In genomic region chr11:60273273-60273805, GRCm38 (mm10) we compare ENCODE assay signal across 8 mouse cellular contexts. TPM values are rescaled to one million over a fixed set of nuclear protein-coding genes. Genes with fewer than 3 reads are reported as not detected.
DNase-seq lines count a peak whose midpoint lies in the region; ATAC-seq and TF ChIP-seq lines count a peak whose summit lies in the region.

No protein-coding gene starts in this region.

- no peak overlapping the region for H3K9ac ChIP-seq in intestine, embryonic 14.5 days (ENCODE audit: low read length)
- H3K9ac ChIP-seq in intestine, postnatal 0 days (ENCODE audit: low read depth, low read length), result no peak overlapping the region
- H3K9ac ChIP-seq in forebrain, embryonic 16.5 days (replicated peaks; ENCODE audit: low read depth, low read length), result no peak overlapping the region
- no peak overlapping the region for H3K9ac ChIP-seq in lung, embryonic 14.5 days

- DNase-seq in intestine, embryonic 14.5 days (ENCODE audit: low spot score), result no peak
- DNase-seq in adrenal gland, adult (ENCODE audit: inconsistent age in 2 of 2, low spot score in 1 of 2), result peak; percentile 86 to 91
- peak; percentile 83 for DNase-seq in lung, embryonic 14.5 days
- no peak for DNase-seq in gastrocnemius, postnatal 36 days
- DNase-seq in cerebellum, postnatal 4 days (ENCODE audit: low spot score in 2 of 2), result no peak
- DNase-seq in left cerebral cortex, adult 18-20 months (ENCODE audit: low spot score in 2 of 2), result no peak

- H3K9me3 ChIP-seq in intestine, embryonic 14.5 days (ENCODE audit: control insufficient read depth, low read length), result no peaks in the 10 kb centered on the region
- no peaks in the 10 kb centered on the region for H3K9me3 ChIP-seq in intestine, postnatal 0 days (ENCODE audit: control insufficient read depth)
- no peaks in the 10 kb centered on the region for H3K9me3 ChIP-seq in forebrain, embryonic 16.5 days (ENCODE audit: control insufficient read depth, low read length)
- no peaks in the 10 kb centered on the region for H3K9me3 ChIP-seq in lung, embryonic 14.5 days (ENCODE audit: low read depth, low read length)

- ATAC-seq in intestine, embryonic 14.5 days (replicated peaks; ENCODE audit: low FRiP score, low TSS enrichment, low read depth), result no peak
- ATAC-seq in intestine, postnatal 0 days, result no peak
- ATAC-seq in forebrain, embryonic 16.5 days, result no peak
- peak; percentile 89 for ATAC-seq in lung, embryonic 14.5 days (ENCODE audit: insufficient read depth)

- no peak overlapping the region for H3K4me2 ChIP-seq in intestine, embryonic 14.5 days (ENCODE audit: low read length)
- no peak overlapping the region for H3K4me2 ChIP-seq in intestine, postnatal 0 days (replicated peaks; ENCODE audit: low read depth)
- H3K4me2 ChIP-seq in forebrain, embryonic 16.5 days (ENCODE audit: low read length), result no peak overlapping the region
- 0 out of 2 replicates have a peak overlapping the region, but pooled peaks have one; percentile 0 for H3K4me2 ChIP-seq in lung, embryonic 14.5 days

- H3K4me1 ChIP-seq in intestine, embryonic 14.5 days (replicated peaks; ENCODE audit: control insufficient read depth, insufficient read depth, low read length), result peaks cover 33% of the 10 kb centered on the region
- no peaks in the 10 kb centered on the region for H3K4me1 ChIP-seq in intestine, postnatal 0 days (replicated peaks; ENCODE audit: control insufficient read depth, insufficient read depth, low read length)
- peaks cover 4% of the 10 kb centered on the region; the same call in 1 of the 2 replicates for H3K4me1 ChIP-seq in forebrain, embryonic 16.5 days (replicated peaks; ENCODE audit: control insufficient read depth, insufficient read depth, low read length)
- peaks cover 19% of the 10 kb centered on the region for H3K4me1 ChIP-seq in lung, embryonic 14.5 days (ENCODE audit: insufficient read depth)

- TF ChIP-seq CTCF in intestine, postnatal 0 days (IDR thresholded peaks at IDR 0.05; ENCODE audit: low read depth), result no peak
- no peak for TF ChIP-seq CTCF in lung, embryonic 14.5 days (IDR thresholded peaks at IDR 0.05; ENCODE audit: low read depth)

- H3K36me3 ChIP-seq in intestine, embryonic 14.5 days (ENCODE audit: control insufficient read depth, insufficient read depth, low read length), result 0 out of 2 replicates have a peak, but pooled peaks cover 6% of the 10 kb centered on the region
- peaks cover 25% of the 10 kb centered on the region; the same call in 1 of the 2 replicates for H3K36me3 ChIP-seq in intestine, postnatal 0 days (ENCODE audit: control insufficient read depth, insufficient read depth)
- H3K36me3 ChIP-seq in forebrain, embryonic 16.5 days (ENCODE audit: control insufficient read depth, insufficient read depth), result 0 out of 2 replicates have a peak, but pooled peaks cover 2% of the 10 kb centered on the region
- H3K36me3 ChIP-seq in lung, embryonic 14.5 days (ENCODE audit: insufficient read depth), result 0 out of 2 replicates have a peak, but pooled peaks cover 5% of the 10 kb centered on the region

- peak overlapping the region; percentile 73 for H3K27ac ChIP-seq in intestine, embryonic 14.5 days (ENCODE audit: low read depth)
- no peak overlapping the region for H3K27ac ChIP-seq in intestine, postnatal 0 days (ENCODE audit: low read depth, low read length)
- H3K27ac ChIP-seq in forebrain, embryonic 16.5 days (ENCODE audit: low read length), result 0 out of 2 replicates have a peak overlapping the region, but pooled peaks have one; percentile 21
- H3K27ac ChIP-seq in lung, embryonic 14.5 days (ENCODE audit: low read depth), result peak overlapping the region; percentile 86

- H3K27me3 ChIP-seq in intestine, embryonic 14.5 days (replicated peaks; ENCODE audit: control insufficient read depth, insufficient read depth, low read length), result no peaks in the 10 kb centered on the region
- H3K27me3 ChIP-seq in intestine, postnatal 0 days (replicated peaks; ENCODE audit: control insufficient read depth, insufficient read depth, low read length), result no peaks in the 10 kb centered on the region
- no peaks in the 10 kb centered on the region for H3K27me3 ChIP-seq in forebrain, embryonic 16.5 days (replicated peaks; ENCODE audit: control insufficient read depth, insufficient read depth, low read length)
- no peaks in the 10 kb centered on the region for H3K27me3 ChIP-seq in lung, embryonic 14.5 days (ENCODE audit: insufficient read depth, low read length)

- 41% methylated on average over 5 of the region's 5 CpGs for WGBS in intestine, embryonic 14.5 days
- WGBS in intestine, postnatal 0 days, result 54% methylated on average over 5 of the region's 5 CpGs
- WGBS in forebrain, embryonic 16.5 days, result 53% methylated on average over 5 of the region's 5 CpGs
- WGBS in lung, embryonic 14.5 days, result 24% methylated on average over 5 of the region's 5 CpGs

- intact Hi-C loops in gastrocnemius, postnatal 36 days (cut with DNase I), result no loop called here

- H3K4me3 ChIP-seq in intestine, embryonic 14.5 days (ENCODE audit: low read depth, low read length), result no peak overlapping the region
- H3K4me3 ChIP-seq in intestine, postnatal 0 days (ENCODE audit: low read depth, low read length), result no peak overlapping the region
- H3K4me3 ChIP-seq in forebrain, embryonic 16.5 days (replicated peaks; ENCODE audit: low read length), result no peak overlapping the region
- H3K4me3 ChIP-seq in lung, embryonic 14.5 days (ENCODE audit: low read depth, low read length), result no peak overlapping the region

RNA-seq across cellular contexts. Expression of gene Srebf1, which starts 51.0 kb away (rescaled TPM):
- polyA plus RNA-seq in intestine, embryonic 14.5 days (2014; fragmentation: Nextera tagmentation; extraction: Ambion mirVana), result 85.0 and 97.7 TPM in 2 replicates
- polyA plus RNA-seq in intestine, postnatal 0 days (2015; fragmentation: Nextera tagmentation; extraction: Ambion mirVana), result 86.9 and 88.1 TPM in 2 replicates
- polyA plus RNA-seq in forebrain, embryonic 16.5 days (2015; fragmentation: Nextera tagmentation; extraction: Ambion mirVana), result 41.1 and 46.9 TPM in 2 replicates
- 73.9 and 77.2 TPM in 2 replicates for polyA plus RNA-seq in lung, embryonic 14.5 days (2014; fragmentation: Nextera tagmentation; extraction: Ambion mirVana)
- total RNA-seq in gastrocnemius, postnatal 36 days (2021), result 10 to 100 TPM; 18.4 to 21.0 TPM
- 10 to 100 TPM; 66.2 to 68.2 TPM for total RNA-seq in left cerebral cortex, adult 18-20 months (2021)

Comparison
In these comparisons a context has a peak if more than half of its experiments do, and no peak if none do; other contexts are left out.
1. DNase-seq: peak in adrenal gland, adult (2 of 2) and lung, embryonic 14.5 days (single experiment); none in intestine, embryonic 14.5 days (single experiment), gastrocnemius, postnatal 36 days (0 of 2), cerebellum, postnatal 4 days (0 of 2) and left cerebral cortex, adult 18-20 months (0 of 2).